Mouse (Mus musculus) kidney, adult 10 weeks (tissue): ENCODE results near the gene Sco2. TPM values are rescaled to one million over a fixed set of nuclear protein-coding genes. Genes with fewer than 3 reads are reported as not detected.

Source experiments
- polyA plus RNA-seq: library from polyadenylated mRNA; stranded (reverse); fragments of 350-450 nt; fragmentation: Illumina TruSeq; extraction: RNeasy Lipid Tissue Mini Kit (QIAGEN cat#74804); gene quantifications from one replicate; pipeline ENCODE4 v1.2.3, GENCODE M21; 2014; ENCODE audit warnings: low read depth, low replicate concordance

The Sco2 gene
- 1.4 TPM for polyA plus RNA-seq

DNA sequence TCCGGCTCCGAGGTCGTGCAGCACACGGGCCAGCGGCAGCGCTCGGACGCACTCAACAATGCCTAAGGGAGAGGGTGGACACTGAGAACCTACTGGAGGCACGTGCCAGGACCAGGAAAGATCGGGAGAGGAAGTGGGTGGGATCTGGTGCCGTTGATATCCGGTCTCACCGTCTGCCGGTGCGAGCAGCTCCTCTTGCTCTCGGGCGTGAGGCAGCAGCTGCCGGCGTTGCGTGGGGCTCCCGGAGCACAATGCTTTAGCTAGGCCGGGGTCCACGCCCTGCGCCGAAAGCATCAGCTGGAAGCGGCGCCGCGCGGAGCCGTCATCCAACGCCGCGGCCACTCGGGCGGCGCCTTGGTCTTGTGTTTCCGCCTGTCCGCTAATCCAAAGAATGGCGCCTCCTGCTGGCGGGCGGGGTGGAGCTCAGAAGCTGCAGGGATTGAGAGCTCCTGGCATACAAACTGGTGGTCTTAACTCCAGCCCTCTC is at the start of gene Sco2:
Sco2 (minus strand) TSS at position 85 of the 487 bp plus-strand sequence.

DNA sequence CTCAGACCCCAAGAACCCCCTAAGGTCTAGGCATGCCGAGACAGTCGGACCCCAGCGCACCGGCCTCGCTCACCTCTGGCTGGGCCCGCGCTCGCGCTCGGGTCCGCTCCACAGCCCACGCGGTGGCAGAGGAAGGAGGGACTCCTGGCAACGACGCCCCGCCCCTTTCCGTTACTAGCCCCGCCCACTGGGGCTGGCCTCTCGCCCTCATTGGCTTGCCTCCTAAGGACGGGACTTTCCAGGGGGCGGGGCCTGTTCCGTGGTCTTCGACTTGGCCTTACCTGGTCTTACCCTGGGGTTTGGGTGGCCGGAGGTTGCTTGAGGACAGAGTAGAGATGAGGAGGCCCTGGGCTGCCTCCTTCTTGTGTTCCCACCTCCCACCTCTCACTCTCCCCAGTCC is 36.5 kb upstream of the Sco2 start, which contains the start of gene Syce3:
Syce3 (minus strand) TSS at position 386 of the 400 bp plus-strand sequence.

DNA sequence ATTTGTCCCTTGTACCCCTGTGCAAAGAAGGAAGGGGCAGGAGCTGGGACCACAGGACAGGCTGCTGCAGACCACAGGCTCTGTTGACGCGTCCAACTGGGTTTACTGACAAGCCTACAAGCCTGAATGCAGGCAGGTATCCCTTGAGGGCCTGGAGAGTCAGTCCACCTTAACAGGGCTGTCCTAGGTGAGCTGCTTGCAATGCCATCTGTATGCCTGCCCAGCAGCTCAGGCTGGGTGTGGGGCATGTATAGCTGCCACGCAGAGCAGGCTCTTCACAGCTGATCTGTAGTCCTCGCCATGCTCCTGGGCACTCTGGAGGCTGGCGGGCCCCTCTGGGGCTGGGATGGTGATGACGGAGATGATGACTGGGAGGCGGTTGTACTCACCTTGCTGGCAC is 11.0 kb upstream of the Sco2 start, which contains the start of gene Klhdc7b:
Klhdc7b (plus strand) TSS at position 301 of the 400 bp plus-strand sequence.

DNA sequence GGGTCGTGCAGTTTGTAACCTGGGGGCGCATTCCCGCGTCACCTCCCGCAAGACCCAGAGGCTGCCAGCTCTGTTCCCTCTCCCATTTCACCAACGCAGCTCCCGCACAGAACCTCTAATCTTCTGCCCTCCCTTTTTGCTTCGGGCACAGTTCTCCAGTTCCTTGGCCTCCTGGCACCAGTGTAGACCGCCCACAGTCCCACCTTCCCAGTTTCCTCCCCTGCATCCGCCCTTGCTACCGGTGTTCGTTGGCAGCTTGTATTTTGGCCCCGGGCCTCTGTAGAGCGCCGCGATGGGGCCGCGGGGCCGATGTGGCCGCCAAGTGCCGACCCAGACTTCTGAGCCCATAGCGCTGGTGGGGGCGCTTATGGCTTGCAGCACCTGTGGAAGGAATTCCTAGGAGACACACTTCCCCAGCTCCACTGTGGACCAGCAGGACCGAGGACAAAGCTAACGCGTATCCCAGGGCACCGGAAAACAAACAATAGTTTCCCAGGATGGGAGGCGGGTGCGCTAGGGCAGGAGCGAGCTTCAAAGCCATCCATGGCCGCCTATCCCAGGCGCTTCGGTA is 5.3 kb upstream of the Sco2 start, which contains the start of gene Odf3b:
Odf3b (minus strand) TSS at position 452 of the 571 bp plus-strand sequence.

DNA sequence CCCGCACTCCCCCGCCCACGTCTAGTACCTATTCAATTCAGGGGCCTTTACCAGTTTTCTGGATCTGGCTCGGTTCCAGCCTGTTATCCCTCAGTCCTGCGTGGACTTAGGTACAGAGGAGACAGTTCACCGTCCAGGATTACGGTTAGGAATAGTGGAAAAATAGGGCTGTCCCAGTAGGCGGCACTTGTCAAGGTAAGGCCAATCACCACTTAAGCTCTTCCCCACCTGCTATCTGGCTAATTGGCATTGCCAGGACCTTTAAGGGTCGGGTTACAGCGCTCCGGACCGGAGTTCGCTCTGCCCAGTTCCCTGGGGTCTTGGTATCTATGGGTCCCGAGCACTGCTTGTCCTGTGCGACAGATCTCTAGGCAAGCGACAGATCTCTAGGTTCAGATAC is 3.3 kb upstream of the Sco2 start, which contains the start of gene Tymp:
Tymp (minus strand) TSS at position 83 of the 400 bp plus-strand sequence.

DNA sequence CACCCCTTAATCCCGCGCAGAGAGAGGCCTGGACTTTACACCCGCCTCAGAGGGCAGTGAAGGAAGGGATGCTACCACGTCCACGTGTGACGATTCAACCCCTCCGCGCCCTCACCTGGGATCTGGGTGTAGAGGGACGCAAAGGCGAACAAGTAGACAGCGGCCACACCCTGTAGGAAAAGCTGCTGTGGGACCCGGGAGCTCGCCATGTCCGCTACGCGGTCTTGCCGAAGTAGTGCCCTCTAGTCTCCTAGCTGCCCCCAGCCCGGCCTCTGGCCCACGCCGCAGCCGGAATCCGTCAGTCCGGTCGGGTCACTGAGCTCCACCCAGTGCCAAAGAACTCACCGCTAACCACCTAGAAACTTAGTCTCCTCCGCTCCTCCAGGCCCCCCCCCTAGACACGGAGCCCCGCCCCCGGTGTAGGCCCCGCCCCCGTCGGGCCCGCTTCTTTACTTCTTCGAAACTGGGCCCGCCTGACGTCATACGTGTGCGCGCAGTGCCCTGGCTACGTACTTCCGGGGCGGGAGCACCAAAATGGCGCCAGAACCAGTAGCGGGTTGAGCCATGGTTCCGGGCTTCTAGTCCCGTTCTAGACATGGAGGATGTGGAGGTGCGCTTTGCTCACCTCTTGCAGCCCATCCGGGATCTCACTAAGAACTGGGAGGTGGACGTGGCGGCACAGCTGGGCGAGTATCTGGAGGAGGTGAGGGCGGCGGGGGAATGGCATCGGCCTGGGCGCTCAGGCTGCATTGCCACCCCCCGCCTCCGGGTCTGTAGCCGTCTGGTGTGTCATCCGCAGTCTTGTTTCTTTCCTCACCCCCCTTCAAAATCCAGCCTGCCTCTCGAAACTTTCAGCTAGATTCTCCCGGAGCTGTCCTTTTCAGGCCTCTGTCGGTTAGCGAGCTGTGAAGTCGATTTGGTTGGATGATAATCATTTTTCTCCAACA is 18.1 kb downstream of the Sco2 start, which contains the start of the genes Lmf2 and Ncaph2:
Lmf2 (minus strand) TSS at position 419 of the 947 bp plus-strand sequence.
Ncaph2 (plus strand) TSS at position 479 of the 947 bp plus-strand sequence.

DNA sequence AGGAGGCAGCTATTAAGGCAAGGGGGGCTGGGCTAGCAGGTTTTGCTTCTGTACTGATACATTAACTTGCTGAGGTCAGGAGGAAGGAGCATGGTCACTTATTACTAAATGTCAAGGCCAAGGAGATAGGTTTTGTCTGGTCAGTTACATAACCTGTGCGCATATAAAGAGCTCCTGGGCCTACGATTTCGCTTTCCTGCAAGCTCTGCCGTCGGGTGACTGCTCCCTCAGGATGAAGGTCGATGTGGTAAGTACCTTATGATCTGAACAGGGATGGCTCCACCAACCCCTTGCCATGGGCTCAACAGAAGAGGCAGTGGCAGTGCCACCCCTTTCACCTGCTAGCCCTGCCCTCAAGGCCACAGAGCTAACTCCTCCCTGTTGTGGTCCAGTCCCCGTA is 39.4 kb downstream of the Sco2 start, which contains the start of gene Miox:
Miox (plus strand) TSS at position 128 of the 400 bp plus-strand sequence.

DNA sequence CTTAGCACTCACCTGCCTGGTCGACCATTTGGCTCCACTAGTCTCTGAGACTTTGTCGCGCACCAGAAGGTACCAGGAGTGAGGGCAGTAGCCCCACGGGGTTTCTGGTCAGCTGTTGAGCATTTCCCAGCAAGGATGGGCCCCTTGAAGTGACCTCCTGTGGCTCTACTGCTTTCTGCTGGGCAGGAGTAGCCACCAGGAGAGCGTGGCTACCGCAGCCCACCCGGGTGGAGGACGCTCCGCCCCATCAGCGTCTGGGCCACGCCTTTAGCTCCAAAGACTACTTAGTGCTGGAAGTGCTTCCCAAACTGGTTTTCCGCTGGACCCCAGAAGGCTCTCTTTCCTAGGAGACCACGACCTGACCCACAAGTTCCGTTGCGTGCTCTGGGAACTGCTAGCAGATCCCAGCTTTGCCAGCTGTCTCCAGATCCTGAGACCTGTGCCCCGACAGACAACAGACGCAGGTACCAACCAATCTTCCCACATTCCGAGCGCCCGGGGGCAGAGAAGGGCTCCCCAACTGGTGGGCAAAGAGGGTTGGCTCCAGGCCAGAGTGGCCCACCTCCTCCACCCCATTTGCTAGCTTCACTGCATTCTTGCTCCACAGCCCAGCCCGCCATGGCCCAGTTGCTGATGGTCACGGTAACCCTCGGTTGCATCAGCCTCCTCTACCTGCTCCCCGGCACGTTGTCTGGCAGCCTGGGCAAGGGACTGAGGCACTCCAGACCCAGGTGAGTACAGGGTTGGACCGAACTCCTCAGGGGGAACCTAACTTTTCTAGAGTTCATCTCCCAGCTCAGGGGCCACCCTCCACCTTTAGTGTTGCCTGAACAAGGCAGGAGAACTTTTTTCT is 50.8 kb downstream of the Sco2 start, which contains the start of gene Adm2:
Adm2 (plus strand) TSS at position 51 of the 853 bp plus-strand sequence.

Other genes starting within 250 kb of the Sco2 start
- 0.32 TPM for gene Hdac10, start 245.1 kb downstream of the Sco2 start, polyA plus RNA-seq
- 0.97 TPM for gene Mapk12, start 233.1 kb downstream of the Sco2 start, polyA plus RNA-seq
- gene Mapk11, start 224.2 kb downstream of the Sco2 start, polyA plus RNA-seq = not detected
- 6.3 TPM for gene Plxnb2, start 193.1 kb downstream of the Sco2 start, polyA plus RNA-seq
- gene Dennd6b, start 177.3 kb downstream of the Sco2 start, polyA plus RNA-seq = 0.12 TPM
- 8.4 TPM for gene Ppp6r2, start 162.3 kb downstream of the Sco2 start, polyA plus RNA-seq
- gene Sbf1, start 58.5 kb downstream of the Sco2 start, polyA plus RNA-seq = 1.9 TPM
- gene Adm2, start 51.1 kb downstream of the Sco2 start, polyA plus RNA-seq = not detected
- gene Miox, start 39.4 kb downstream of the Sco2 start, polyA plus RNA-seq = 255 TPM
- 0.93 TPM for gene Lmf2, start 18.2 kb downstream of the Sco2 start, polyA plus RNA-seq
- gene Ncaph2, start 18.1 kb downstream of the Sco2 start, polyA plus RNA-seq = 9.6 TPM
- not detected for gene Tymp, start 3.2 kb upstream of the Sco2 start, polyA plus RNA-seq
- gene Odf3b, start 5.4 kb upstream of the Sco2 start, polyA plus RNA-seq = not detected
- gene Klhdc7b, start 11.1 kb upstream of the Sco2 start, polyA plus RNA-seq = not detected
- not detected for gene Syce3, start 36.7 kb upstream of the Sco2 start, polyA plus RNA-seq
- gene Cpt1b, start 52.0 kb upstream of the Sco2 start, polyA plus RNA-seq = 1.7 TPM
- gene C730034F03Rik, start 55.7 kb upstream of the Sco2 start, polyA plus RNA-seq = 0.61 TPM
- not detected for gene Gm44502, start 55.9 kb upstream of the Sco2 start, polyA plus RNA-seq
- gene Chkb, start 56.1 kb upstream of the Sco2 start, polyA plus RNA-seq = 27.7 TPM
- gene Mapk8ip2, start 80.1 kb upstream of the Sco2 start, polyA plus RNA-seq = 0.08 TPM
- gene Arsa, start 103.6 kb upstream of the Sco2 start, polyA plus RNA-seq = 2.9 TPM
- gene Shank3, start 125.8 kb upstream of the Sco2 start, polyA plus RNA-seq = 0.36 TPM
- not detected for gene Acr, start 194.5 kb upstream of the Sco2 start, polyA plus RNA-seq
- 10.5 TPM for gene Rabl2, start 218.1 kb upstream of the Sco2 start, polyA plus RNA-seq